Mouse (Mus musculus): ENCODE results near the gene Pxt1. TPM values are rescaled to one million over a fixed set of nuclear protein-coding genes. Genes with fewer than 3 reads are reported as not detected.

Gene Pxt1
- polyA plus RNA-seq, 1 experiment from 2014 or later = not detected

DNA sequence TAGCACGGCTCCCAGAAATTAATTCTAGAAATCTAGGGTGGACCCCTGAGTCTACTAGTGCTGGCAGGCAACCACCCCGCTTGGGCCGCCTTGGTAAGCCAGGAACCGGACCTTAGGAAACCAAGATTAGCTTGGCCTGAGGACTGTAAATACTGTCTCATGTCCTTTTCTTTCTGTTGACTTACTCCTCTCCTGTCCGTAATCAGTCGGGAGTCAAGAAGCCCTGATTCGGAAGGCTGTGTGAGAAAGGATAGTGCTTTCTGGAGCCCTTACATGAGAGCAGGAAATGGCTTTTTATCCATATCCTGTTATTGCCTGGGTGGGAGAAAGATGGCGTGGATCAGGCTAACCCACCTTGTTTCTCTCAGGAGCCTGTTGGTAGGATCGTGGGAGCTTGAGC lies 9.6 kb upstream of the Pxt1 start:
- H3K4me3 ChIP-seq (ENCODE audit: low read depth, low read length) = peak overlapping the region; percentile 75
- H3K36me3 ChIP-seq (ENCODE audit: control insufficient read depth, insufficient read depth, low read length) = no peaks in the 10 kb centered on the region

GRCm38 (mm10) chr17:28951831-28952799 lies 8.5 kb upstream of the Pxt1 start, which contains the start of gene Kctd20:
Gene Kctd20 (plus strand): TSS chr17:28951950.
- Histone ChIP-seq H3K36me3 (ENCODE audit: control insufficient read depth, insufficient read depth, low read length) (no peaks in the 10 kb centered on the region), H3K27me3 (ENCODE audit: control insufficient read depth, insufficient read depth, low read length) (no peaks in the 10 kb centered on the region), H3K27ac (ENCODE audit: low read depth, low read length) (peak within 1 kb of the TSS; percentile 91), H3K4me3 (ENCODE audit: low read depth, low read length) (peak within 1 kb of the TSS; percentile 75), H3K9me3 (ENCODE audit: control insufficient read depth, low read length) (no peaks in the 10 kb centered on the region), H3K4me2 (ENCODE audit: low read depth, low read length) (peak within 1 kb of the TSS; percentile 79), H3K9ac (replicated peaks; ENCODE audit: low read depth, low read length) (peak within 1 kb of the TSS; percentile 83), H3K4me1 (ENCODE audit: control insufficient read depth, insufficient read depth, low read length) (peaks cover 22% of the 10 kb centered on the region)
- under 1% methylated on average over 74 of the region's 80 CpGs for WGBS
- peak; percentile 93 for ATAC-seq (ENCODE audit: low read depth)

More for the DNA sequence above, 9.6 kb upstream of the Pxt1 start:
- Histone ChIP-seq H3K4me1 (ENCODE audit: control insufficient read depth, insufficient read depth, low read length) (peaks cover 22% of the 10 kb centered on the region), H3K4me2 (ENCODE audit: low read depth, low read length) (peak overlapping the region; percentile 79), H3K27me3 (ENCODE audit: control insufficient read depth, insufficient read depth, low read length) (no peaks in the 10 kb centered on the region), H3K9ac (replicated peaks; ENCODE audit: low read depth, low read length) (peak overlapping the region; percentile 83), H3K27ac (ENCODE audit: low read depth, low read length) (no peak overlapping the region), H3K9me3 (ENCODE audit: control insufficient read depth, low read length) (no peaks in the 10 kb centered on the region)
- 21% methylated on average over 9 of the region's 9 CpGs for WGBS
- no peak for ATAC-seq (ENCODE audit: low read depth)

DNA sequence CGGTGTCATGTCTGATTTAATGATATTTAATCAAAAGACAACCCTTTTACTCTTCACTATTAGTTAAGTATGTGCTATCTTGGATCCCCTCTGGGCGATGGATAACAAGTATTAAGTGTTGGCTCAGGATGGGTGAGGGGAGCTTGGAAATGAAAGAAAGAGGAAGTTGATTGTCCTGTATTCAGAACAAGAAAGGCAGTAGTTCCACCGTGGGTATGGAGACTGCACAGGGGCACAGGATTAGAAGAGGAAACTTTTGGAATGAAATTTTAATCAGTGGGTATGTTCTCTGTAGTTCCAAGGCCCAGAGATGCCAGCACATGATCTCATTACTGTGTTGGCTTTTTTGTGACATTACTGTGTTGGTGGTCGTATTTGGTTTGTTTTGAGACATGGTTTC lies 7.1 kb upstream of the Pxt1 start:
- H3K4me2 ChIP-seq (ENCODE audit: low read depth, low read length) = no peak overlapping the region
- H3K27me3 ChIP-seq (ENCODE audit: control insufficient read depth, insufficient read depth, low read length) = no peaks in the 10 kb centered on the region
- H3K27ac ChIP-seq (ENCODE audit: low read depth, low read length) = no peak overlapping the region
- 81% methylated on average over 4 of the region's 4 CpGs for WGBS
- H3K4me3 ChIP-seq (ENCODE audit: low read depth, low read length) = no peak overlapping the region
- H3K4me1 ChIP-seq (ENCODE audit: control insufficient read depth, insufficient read depth, low read length) = peaks cover 22% of the 10 kb centered on the region
- H3K9me3 ChIP-seq (ENCODE audit: control insufficient read depth, low read length) = no peaks in the 10 kb centered on the region
- no peaks in the 10 kb centered on the region for H3K36me3 ChIP-seq (ENCODE audit: control insufficient read depth, insufficient read depth, low read length)
- H3K9ac ChIP-seq (replicated peaks; ENCODE audit: low read depth, low read length) = no peak overlapping the region
- ATAC-seq (ENCODE audit: low read depth) = no peak

GRCm38 (mm10) chr17:28948661-28949060 lies 5.0 kb upstream of the Pxt1 start:
- H3K36me3 ChIP-seq (ENCODE audit: control insufficient read depth, insufficient read depth, low read length) = no peaks in the 10 kb centered on the region
- H3K9ac ChIP-seq (replicated peaks; ENCODE audit: low read depth, low read length) = no peak overlapping the region
- no peaks in the 10 kb centered on the region for H3K9me3 ChIP-seq (ENCODE audit: control insufficient read depth, low read length)
- ATAC-seq (ENCODE audit: low read depth) = no peak
- 86% methylated on average over 4 of the region's 4 CpGs for WGBS
- no peak overlapping the region for H3K4me2 ChIP-seq (ENCODE audit: low read depth, low read length)
- peaks cover 14% of the 10 kb centered on the region for H3K4me1 ChIP-seq (ENCODE audit: control insufficient read depth, insufficient read depth, low read length)
- no peaks in the 10 kb centered on the region for H3K27me3 ChIP-seq (ENCODE audit: control insufficient read depth, insufficient read depth, low read length)
- no peak overlapping the region for H3K27ac ChIP-seq (ENCODE audit: low read depth, low read length)
- H3K4me3 ChIP-seq (ENCODE audit: low read depth, low read length) = no peak overlapping the region

- Histone ChIP-seq H3K27ac (ENCODE audit: low read depth, low read length) (no peak overlapping the region), H3K4me1 (ENCODE audit: control insufficient read depth, insufficient read depth, low read length) (peaks cover 9% of the 10 kb centered on the region; the same call in 1 of the 2 replicates), H3K36me3 (ENCODE audit: control insufficient read depth, insufficient read depth, low read length) (no peaks in the 10 kb centered on the region), H3K27me3 (ENCODE audit: control insufficient read depth, insufficient read depth, low read length) (no peaks in the 10 kb centered on the region), H3K4me3 (ENCODE audit: low read depth, low read length) (no peak overlapping the region), H3K9me3 (ENCODE audit: control insufficient read depth, low read length) (no peaks in the 10 kb centered on the region), H3K4me2 (ENCODE audit: low read depth, low read length) (no peak overlapping the region), H3K9ac (replicated peaks; ENCODE audit: low read depth, low read length) (no peak overlapping the region)
- no peak for ATAC-seq (ENCODE audit: low read depth)
- 96% methylated on average over 19 of the region's 19 CpGs for WGBS
Observed at GRCm38 (mm10) chr17:28947011-28947939, 3.6 kb upstream of the Pxt1 start.

DNA sequence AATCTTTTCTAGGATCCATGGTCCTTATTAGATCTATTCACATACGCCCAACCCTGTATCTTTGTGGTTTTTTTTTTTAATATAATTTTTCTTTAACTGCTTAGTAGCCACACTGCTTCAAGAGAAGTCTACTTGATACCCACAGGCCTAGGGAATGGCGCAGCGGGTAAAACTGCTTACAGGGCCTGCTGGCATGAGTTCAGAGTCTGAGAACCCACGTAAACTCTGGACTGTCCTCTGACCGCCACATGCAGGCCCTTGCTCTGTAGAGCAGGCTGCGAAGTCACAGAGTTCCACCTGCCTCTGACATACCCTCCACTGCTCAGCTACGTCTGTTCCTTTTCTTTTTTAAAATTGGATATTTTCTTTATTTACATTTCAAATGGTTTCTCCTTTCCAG lies 841 bp upstream of the Pxt1 start:
- no peaks in the 10 kb centered on the region for H3K27me3 ChIP-seq (ENCODE audit: control insufficient read depth, insufficient read depth, low read length)
- ATAC-seq (ENCODE audit: low read depth) = no peak
- 94% methylated on average over 7 of the region's 7 CpGs for WGBS
- H3K9me3 ChIP-seq (ENCODE audit: control insufficient read depth, low read length) = no peaks in the 10 kb centered on the region
- no peak overlapping the region for H3K9ac ChIP-seq (replicated peaks; ENCODE audit: low read depth, low read length)
- H3K27ac ChIP-seq (ENCODE audit: low read depth, low read length) = no peak overlapping the region
- H3K4me2 ChIP-seq (ENCODE audit: low read depth, low read length) = no peak overlapping the region
- H3K36me3 ChIP-seq (ENCODE audit: control insufficient read depth, insufficient read depth, low read length) = no peaks in the 10 kb centered on the region
- H3K4me3 ChIP-seq (ENCODE audit: low read depth, low read length) = no peak overlapping the region
- H3K4me1 ChIP-seq (ENCODE audit: control insufficient read depth, insufficient read depth, low read length) = no peaks in the 10 kb centered on the region

GRCm38 (mm10) chr17:28942101-28942500 lies 1.5 kb downstream of the Pxt1 start:
- Histone ChIP-seq H3K4me2 (ENCODE audit: low read depth, low read length) (no peak overlapping the region), H3K36me3 (ENCODE audit: control insufficient read depth, insufficient read depth, low read length) (no peaks in the 10 kb centered on the region), H3K9me3 (ENCODE audit: control insufficient read depth, low read length) (no peaks in the 10 kb centered on the region), H3K9ac (replicated peaks; ENCODE audit: low read depth, low read length) (no peak overlapping the region), H3K27ac (ENCODE audit: low read depth, low read length) (no peak overlapping the region), H3K4me3 (ENCODE audit: low read depth, low read length) (no peak overlapping the region), H3K27me3 (ENCODE audit: control insufficient read depth, insufficient read depth, low read length) (no peaks in the 10 kb centered on the region), H3K4me1 (ENCODE audit: control insufficient read depth, insufficient read depth, low read length) (no peaks in the 10 kb centered on the region)
- 72% methylated on average over 10 of the region's 11 CpGs for WGBS
- ATAC-seq (ENCODE audit: low read depth) = no peak

- no peaks in the 10 kb centered on the region for H3K27me3 ChIP-seq (ENCODE audit: control insufficient read depth, insufficient read depth, low read length)
Observed at GRCm38 (mm10) chr17:28940776-28941555, 2.7 kb downstream of the Pxt1 start.

More at GRCm38 (mm10) chr17:28940776-28941555, 2.7 kb downstream of the Pxt1 start:
- WGBS = 87% methylated on average over 25 of the region's 25 CpGs
- no peaks in the 10 kb centered on the region for H3K4me1 ChIP-seq (ENCODE audit: control insufficient read depth, insufficient read depth, low read length)
- no peaks in the 10 kb centered on the region for H3K36me3 ChIP-seq (ENCODE audit: control insufficient read depth, insufficient read depth, low read length)
- H3K4me3 ChIP-seq (ENCODE audit: low read depth, low read length) = no peak overlapping the region
- no peaks in the 10 kb centered on the region for H3K9me3 ChIP-seq (ENCODE audit: control insufficient read depth, low read length)
- no peak overlapping the region for H3K27ac ChIP-seq (ENCODE audit: low read depth, low read length)
- H3K9ac ChIP-seq (replicated peaks; ENCODE audit: low read depth, low read length) = no peak overlapping the region
- ATAC-seq (ENCODE audit: low read depth) = no peak
- no peak overlapping the region for H3K4me2 ChIP-seq (ENCODE audit: low read depth, low read length)

Data from neural tube, embryonic 14.5 days (tissue).